Mouse (Mus musculus) right cerebral cortex, postnatal 10 days (tissue): ENCODE data around the gene Zer1.
"Not testable (repeated sequence)": the region's sequence is repeated elsewhere in the genome, so short reads cannot be mapped to it uniquely, and the experiment has no call there.

ENCODE experiments used
- DNase-seq, 2 experiments: peaks; one replicate each; pipeline ENCODE4 v3.0.0; 2021; ENCODE audit warnings: low spot score in 2 of 2

Gene Zer1

DNA sequence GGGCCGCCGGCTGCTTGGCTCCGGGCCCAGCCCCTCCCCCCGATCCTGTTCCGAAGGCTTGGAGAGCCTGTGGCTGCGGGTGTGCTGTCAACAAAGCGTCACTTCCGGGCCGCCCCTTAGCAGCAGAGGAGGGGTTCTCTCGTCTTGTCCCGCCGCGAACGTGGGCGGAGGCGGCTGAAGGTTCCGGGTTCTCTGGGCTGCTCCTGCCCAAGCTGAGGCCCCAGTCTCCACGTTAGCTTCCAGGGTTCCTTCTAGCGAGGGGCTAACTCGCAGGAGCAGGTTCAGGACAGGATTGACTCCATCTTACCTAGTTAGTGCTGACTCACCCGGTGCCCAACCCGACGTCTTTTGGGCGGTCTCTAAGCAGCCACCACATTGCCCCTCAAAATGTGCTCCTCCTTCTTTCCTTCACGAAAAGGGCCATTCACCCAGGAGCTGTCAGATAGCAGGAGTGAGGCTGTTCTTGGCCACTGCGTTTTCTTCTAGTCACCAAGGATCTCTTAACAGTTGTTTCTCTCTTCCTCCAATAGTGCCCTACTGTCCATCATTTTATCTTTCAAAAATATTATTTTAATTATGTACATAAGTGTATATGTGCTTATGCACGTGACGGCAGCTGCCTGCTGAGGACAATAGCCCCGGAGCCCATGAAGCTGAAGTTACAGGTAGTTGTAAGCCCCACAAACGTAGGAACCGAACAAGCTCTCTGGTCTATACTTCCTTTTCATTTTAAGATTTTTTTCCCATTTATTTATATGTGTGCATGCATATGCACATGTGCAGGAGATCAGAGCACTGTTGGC, at the start of gene Zer1:
TSS of gene Zer1 (minus strand) at position 114 of the 803 bp plus-strand sequence.
- peak; percentile 97 for DNase-seq

DNA sequence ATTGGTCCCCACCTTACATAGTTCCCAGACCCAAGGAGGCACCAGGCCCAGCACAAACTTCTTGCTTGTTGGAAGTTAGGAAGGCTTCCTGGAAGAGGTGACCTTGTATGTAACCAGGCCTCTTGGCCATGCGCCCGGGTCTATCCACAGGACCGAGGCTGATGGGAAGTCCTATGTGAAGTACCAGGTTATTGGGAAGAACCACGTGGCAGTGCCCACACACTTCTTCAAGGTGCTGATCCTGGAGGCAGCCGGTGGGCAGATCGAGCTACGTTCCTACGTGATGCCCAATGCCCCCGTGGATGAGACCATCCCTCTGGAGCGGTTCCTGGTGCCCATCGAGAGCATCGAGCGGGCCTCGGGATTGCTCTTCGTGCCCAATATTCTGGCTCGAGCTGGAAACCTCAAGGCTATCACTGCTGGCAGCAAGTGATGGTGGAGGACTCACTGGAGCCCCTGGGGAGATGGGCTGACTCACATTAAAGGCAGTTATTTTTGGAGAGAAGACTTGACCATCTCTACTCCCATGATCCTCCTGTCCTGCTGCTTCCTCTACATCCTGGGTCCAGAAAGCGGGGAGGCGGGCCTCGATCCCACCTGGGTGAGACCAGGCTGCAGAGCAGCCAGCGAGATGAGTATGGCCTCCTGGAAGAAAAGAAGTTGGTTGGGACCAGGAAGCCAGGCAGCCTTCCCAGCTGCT, 49.3 kb upstream of the Zer1 start:
- DNase-seq = peak in 1 of 2 experiments; percentile 51

DNA sequence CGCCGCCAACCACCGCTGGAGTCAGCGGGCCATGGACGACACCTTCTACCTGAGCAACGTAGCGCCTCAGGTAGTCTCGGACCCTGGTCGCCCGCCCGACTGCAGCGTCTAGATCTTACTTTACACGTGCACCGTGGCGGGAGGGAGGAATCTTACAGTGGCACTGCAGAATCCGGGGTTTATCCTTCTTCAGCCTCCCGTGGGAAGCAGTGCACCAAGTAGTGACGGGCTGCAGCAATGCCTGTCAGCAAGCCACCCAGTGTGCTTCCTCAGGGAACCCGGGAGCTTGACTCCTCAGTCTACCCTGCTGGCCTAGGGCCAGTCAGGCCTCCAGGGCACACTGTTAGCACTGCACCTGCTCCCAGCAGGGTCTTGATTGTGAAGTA, 47.6 kb upstream of the Zer1 start:
- peak in 1 of 2 experiments; percentile 57 for DNase-seq

DNA sequence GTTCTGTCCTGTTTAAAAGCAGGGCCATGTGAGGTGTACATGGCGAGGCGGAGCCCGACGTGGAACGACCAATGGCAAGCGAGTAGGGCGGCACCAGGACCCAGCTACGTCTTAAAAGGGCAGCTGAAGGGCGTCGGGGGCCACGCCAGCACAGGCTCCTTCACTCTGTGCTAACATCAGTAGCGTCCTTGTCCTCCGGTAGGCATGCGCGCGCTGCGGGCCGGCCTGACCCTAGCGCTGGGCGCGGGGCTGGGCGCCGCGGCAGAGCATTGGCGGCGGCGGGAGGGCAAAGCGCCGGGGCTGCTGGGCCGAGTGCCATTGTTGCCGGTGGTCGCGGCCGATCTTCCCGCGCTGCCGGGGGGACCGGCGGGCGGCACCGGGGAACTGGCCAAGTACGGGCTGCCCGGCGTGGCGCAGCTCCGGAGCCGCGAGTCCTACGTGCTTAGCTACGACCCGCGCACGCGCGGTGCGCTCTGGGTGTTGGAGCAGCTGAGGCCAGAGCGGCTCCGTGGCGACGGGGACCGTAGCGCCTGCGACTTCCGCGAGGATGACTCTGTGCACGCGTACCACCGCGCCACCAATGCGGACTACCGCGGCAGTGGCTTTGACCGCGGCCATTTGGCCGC, 47.1 kb upstream of the Zer1 start, which contains the start of gene Endog:
TSS of gene Endog (plus strand) at position 123 of the 626 bp plus-strand sequence.
- peak; percentile 94 to 95 for DNase-seq

DNA sequence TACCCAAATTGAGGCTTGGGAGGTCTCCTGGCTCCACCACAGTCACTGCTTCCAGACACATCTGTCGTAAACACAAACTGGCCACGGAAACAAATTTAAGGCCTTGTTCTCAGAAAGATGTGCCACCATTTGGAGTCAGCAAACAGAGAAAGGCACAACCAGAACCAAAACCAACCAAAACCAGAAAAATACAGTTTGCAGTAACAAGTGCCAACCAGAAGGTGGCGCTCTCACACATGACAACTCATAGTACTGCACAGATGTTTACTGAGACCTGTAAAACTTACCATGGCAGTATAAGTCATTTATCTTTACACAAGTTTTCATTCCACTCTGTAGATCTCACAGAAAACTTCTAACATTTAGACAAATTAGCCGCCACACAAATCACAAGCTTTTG, 42.3 kb upstream of the Zer1 start:
- DNase-seq = no peak

DNA sequence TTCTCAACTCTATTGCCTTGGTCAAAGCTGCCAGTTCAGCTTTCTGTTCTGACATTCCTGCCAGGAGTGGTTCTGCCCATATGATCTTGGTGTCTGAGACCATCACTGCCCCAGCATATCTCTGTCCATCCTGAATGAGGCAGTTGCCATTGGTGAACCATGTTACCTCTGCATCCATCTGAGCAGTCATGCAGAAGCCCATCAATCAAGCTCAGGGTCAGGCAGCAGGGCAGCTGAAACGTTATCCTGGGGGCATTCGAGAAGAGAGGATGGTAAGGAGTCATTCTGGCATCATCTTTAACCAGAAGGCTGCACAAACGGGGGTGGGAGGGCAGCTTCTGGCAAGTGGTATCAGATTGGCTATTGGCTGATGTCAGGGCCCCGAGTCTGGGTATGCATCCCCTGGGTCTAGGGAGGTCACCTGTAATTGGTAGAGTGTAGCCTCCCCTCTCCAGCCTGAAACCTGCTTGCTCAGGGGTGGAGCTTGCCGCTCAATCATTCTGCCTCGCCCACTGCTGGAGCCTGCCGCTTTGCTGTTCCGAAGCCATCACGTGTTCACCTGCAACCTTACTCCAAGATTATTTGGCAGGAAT, 40.1 kb upstream of the Zer1 start:
- DNase-seq = no peak

DNA sequence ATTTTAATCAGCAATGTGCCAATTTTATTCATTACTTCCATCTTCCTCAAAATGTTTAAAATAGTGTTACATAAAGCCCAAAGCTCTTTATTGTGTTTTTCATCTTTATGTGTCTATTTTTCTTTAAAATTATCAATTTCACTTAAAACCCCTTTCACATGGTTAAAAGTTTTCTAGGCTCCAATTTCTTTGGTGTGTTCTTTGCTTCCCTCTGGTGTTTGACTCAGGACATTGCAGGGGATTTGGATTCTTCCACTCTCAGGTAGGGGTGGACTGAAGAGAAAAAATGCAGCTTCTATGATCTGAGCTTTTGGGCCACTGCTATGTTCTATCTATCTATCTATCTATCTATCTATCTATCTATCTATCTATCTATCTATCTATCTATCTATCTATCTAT, 37.4 kb upstream of the Zer1 start:
- DNase-seq = peak in 1 of 2 experiments; percentile 61

DNA sequence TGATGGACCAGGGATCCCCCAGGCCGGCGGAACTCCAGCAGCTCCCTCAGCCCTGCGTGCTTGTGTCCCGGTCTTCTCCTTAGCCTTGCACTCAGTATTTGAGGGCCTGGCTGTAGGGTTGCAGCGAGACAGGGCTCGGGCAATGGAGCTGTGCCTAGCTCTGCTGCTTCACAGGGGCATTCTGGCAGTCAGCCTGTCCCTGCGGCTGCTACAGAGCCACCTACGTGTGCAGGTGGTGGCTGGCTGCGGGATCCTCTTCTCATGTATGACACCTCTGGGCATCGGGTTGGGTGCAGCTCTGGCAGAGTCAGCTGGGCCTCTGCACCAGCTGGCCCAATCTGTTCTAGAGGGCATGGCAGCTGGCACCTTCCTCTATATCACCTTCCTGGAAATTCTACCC, 35.5 kb upstream of the Zer1 start:
- DNase-seq = not testable (repeated sequence)

DNA sequence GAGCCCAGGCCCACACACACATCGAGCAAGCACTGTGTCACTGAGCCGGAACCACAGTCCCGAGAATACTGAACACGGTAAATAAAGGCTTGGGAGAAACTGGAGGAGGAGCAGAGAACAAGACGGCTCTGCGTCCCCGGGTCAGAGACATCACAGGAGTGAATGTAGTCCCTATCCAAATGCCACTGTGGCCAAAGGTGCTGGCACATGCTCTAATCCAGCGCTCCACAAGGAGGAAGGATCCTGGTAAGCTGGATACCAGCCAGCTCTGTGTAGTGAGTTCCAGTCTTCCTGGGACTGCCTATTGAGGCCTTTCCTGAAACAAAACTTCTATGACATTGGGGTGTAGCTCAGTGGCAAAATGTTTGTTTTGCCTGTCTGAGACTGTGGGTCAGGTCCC, 28.2 kb upstream of the Zer1 start:
- no peak for DNase-seq

DNA sequence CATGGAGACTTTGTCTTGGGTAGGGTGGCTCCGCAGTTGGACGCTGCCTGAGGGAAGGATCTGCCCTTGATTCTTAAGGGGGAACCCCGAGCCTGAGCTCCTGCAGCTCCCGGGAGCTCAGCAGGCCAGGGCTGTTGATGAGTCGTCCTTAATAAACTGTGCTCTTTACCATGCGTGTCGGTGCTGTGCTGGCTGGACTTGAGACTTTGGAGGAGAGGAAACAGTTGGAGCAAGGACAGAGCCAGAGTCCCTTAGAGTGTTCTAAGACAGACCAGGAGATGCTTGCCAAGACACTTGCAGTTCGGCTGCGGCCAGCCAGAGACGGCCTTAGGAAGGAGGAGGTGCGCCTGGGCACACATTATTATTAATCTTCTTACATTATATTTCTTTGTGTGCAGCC, 27.5 kb upstream of the Zer1 start:
- no peak for DNase-seq

DNA sequence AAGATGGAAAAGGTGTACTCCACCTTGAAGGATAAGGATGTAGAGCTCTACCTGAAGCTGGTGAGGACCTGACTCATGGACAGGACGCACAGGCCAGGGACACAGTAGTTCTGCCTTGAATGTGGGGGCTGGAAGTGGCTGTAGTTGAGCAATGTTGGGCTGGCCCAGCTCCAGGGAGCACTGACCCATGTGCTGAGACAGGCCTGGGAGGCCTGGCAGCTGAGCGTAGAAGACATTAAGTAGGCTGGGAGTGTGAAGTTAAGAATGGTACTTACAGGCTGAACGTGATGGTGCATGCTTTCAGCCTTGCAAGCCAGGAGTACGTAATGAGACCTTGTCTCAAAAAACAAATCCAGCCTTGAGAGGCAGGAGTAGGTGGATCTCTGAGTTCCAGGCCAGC, 23.1 kb upstream of the Zer1 start:
- no peak for DNase-seq

DNA sequence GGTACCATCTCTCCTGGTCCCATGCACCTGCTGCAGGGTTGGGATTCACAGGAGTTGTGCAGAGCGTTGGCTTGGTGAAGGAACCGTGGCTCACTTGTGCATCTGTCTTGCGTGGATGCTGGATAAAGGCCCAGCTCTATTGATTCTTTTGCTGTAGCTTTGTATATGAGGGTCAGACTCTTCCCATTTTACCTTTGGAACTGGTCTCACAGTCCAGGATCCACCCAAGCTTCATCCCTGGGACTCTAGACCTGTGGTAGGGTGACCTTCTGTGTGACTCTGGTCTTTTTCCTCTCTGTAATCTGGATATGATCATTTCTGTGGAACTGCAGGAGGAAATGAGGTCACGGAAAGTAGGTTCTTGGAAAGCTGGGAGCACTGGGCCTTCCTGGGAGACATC, 20.1 kb upstream of the Zer1 start:
- no peak for DNase-seq

DNA sequence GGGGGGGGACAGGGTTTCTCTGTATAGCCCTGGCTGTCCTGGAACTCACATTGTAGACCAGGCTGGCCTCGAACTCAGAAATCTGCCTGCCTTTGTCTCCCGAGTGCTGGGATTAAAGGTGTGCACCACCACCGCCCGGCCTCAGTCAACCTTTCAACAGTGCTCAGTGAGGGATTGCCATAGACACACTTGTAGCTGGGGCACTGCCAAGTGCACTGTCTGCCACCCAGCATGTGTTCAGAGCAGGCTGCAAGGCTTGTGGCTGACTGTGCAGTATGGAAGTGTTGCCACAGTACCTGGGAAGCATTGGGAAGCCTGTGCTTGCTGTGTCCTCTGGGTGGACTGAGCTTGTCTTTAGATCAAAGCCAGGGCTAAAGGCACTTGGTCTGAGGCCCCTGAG, 15.6 kb upstream of the Zer1 start:
- DNase-seq = not testable (repeated sequence)

DNA sequence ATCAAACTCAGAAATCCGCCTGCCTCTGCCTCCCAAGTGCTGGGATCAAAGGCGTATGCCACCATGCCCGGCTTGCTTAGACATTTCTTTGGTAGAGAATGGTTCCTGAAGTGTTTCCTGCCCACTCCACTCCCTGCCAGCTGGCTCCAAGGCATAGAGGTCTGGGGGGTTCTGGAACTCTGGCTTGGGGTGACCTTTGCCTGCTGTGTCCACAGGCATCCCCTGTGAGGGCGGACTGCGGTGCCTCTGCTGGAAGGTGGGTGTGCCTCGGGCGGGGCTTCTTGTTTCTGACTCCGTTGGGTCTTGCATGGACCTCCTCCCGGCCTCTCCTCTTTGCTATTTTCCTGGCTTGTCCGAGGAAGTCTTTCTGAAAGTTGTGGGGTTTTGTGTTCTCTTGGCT, 12.1 kb upstream of the Zer1 start:
- no peak for DNase-seq

DNA sequence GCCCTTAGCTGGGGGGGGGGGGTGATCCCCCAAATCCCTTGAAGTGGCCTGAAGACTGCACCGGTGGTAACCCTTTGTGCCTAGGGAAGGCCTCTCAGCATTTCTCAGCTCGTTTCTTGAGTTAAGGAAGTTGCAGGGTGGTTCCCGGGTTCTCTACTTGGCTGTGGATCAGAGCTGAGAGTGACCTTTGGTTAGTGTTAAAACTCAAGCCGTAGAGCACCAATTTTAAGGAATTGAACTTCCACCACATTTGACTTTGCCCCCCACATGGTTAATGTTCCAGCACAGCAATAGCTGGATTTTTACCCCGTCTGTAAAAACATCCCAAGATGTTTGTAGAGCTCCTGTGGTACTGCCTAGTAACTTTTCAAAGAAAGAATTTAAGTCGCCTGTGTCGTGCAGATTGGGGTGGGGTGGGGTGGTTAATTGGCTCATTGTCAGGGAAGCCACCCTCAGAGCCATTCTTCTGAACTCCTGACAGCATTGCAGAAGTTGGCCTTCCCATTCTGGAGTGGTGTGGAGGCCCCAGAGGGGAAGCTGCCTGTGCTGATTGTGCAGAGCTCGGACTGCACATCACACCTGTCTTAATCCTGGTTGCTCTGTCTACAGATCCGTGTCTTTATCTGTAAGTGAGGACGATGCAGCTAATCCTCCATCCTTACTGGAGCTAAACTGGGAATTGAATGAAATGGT, 10.7 kb upstream of the Zer1 start:
- no peak for DNase-seq

DNA sequence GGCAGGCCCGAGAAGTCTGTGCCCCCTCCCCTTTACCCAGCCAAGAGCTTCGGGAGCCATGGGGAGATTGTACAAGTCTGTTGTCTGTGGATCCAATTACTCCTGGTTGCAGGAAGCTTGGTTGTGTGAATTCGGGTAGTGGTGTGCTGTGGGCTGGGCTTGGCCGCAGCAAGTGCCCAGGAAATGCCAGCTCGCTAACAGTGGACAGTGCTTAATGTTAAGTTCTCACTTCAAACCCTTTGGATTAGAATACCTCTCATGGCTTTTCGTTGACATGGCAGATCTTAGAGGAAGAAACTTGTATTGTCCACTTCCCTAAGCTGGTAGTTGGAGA, 10.0 kb upstream of the Zer1 start:
- no peak for DNase-seq

DNA sequence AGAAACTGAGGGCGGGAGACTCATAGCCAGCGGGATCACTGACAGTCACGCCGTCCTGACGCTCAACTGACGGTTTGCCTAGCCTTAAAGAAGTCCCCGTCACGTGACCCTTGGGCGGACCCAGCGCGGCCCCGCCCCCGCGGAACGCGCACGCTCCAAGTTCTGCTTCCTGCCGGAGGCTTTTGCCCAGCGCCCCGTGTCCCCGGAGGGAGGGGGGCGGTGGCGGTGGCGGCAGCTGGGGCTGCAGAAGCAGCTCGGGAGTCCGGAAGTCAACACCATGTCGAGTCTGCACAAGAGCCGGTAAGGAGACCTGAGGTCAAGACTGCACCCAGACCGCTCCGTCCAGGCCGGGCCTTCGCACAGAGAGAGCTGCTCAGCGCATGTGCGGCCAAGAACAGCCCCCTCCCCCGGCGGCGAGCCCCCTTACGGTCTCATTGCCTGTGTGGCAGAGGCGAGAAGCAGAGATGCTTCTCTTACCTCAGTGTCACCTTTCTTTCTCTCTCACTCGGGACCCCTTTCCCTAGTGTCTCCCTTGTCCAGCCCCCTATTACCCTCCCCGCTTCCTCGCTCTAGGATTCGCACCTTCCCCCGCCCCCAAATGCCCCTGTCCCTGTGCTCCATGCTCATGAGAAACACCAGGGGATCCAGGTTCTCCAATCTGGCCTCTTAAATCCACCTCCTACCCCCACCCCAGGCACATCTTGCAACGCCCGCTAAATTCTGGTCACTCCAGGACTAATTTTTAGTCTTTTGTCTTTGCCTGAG, 9.4 kb upstream of the Zer1 start, which contains the start of gene Tbc1d13:
TSS of gene Tbc1d13 (plus strand) at position 134 of the 765 bp plus-strand sequence.
- peak; percentile 98 for DNase-seq

DNA sequence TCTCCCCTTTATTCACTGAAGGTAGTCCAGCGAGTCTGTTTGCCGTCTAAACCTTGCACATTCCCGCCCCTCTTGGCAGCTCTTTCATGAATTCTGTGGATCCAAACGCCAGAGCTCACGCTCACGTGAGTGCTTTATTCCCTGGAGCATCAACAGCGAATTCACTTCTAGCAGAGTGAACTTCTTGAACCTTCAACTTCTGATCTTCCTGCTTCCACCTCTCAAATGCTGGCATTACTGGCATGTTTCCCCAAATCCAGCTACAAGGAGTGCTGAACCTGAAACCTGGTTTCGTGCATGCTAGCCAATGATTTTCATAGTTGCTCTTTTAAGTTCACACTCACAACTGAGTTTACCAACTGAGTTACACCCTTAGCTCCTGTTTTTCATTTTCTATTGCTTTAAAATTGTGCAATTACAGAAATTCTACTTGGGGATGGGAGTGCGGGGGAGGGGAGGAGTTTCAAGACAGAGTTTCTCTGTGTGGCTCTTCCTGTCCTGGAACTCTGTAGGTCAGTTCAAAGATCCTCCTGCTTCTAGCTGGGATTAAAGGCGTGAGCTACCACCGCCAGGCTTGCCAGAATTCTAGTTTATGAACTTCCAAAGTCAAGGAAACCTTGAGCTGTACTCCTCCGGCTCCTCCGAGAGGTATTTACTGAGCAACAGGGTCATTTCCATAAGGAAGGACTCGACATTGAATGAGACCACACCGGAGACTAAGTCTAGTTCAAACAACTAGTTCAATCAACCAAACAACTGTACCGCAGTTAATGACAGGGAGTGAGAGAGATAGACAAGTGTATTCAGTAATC, 8.6 kb upstream of the Zer1 start:
- DNase-seq = no peak

DNA sequence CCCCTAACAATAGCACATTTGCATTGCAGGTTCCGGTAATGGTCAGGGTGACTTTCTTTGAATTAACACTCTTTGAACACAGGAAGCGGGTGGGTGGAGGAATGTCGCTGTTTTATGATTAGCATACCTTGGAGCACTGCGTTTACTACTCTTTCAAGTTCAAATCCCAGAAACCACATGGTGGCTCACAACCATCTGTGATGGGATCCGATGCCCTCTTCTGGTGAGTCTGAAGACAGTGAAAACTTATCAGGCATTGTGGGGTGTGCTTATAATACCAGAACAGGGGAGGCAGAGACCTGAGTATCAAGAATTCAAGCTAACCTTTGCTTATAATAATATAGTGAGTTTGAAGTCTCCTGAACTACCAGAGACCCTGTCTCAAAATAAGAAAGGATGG, 6.9 kb upstream of the Zer1 start:
- not testable (repeated sequence) for DNase-seq

DNA sequence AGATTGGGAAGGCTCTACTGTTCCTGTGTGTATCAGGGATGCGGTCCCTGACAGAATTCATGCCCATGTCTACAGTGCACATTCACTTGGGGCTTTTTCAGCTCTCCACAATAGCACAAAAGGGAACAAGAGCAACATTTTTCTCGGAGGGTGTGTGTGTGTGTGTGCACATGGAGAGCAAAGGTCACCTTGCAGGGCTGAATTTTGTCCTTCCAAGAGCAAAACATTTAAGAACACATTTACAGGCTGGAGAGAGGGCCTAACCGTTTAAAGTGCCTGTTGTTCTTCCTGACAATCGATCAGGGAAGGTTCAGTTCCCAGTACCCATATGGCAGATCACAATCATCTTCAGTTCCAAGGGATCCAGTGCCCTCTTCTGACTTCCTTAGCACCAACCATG, 5.8 kb upstream of the Zer1 start:
- DNase-seq = no peak
